Mouse (Mus musculus) testis, postnatal 10 days (tissue): ENCODE measurements at regions not wholly inside any gene's neighbourhood (a gene's known extent, or its start where the extent isn't known, plus 50 kb on each side); places are given as distances from the start of the nearest gene placed in this dataset.

ENCODE experiments used
- DNase-seq: peaks from one replicate; pipeline ENCODE4 v3.0.0; 2021; ENCODE audit warnings: low spot score

- DNase-seq, result no peak
Measured at GRCm38 (mm10) chr13:45213116-45213834, 134.8 kb downstream of the Gm9817 start.

DNA sequence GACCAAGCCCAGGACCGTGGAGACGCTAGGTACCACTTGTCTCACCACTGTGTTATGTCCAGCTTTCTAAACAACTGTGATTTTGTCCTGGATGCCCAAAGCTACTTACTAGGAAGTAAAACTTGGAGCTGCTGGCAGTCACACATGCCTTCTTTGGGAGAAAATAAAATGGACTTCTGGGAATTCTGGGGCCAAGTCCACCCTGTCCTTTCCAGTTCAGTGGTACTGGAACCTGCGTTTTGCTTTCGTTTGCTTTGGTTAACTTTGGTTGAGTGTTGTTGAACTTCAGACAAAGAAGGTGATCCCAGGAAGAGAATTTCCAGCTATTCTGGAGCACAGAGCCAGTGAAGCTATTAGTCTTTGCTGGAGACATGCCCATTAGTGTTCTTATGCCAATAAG, 139.8 kb downstream of the Gm9817 start:
- DNase-seq, result no peak

- no peak for DNase-seq
Measured at GRCm38 (mm10) chr13:45219671-45220070, 141.2 kb downstream of the Gm9817 start.

DNA sequence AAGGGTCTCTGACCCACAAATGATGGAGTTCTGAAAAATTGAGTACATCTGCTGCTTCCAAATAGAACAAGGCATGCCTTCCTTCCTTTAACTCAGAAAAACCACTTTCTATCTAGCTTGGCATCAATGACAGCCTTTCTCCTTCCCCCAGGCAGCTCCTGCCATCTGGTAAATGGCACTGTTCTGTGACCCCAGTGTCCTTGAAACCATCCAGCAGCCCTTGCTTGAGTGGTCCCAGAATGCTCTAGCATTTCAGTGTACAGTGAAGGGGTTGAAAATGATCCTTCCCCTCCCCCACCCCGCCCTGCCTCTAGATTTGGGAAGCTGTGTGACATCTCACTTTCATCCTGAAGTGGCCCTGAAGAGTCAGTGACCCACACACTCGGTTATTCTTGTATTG, 152.3 kb downstream of the Gm9817 start:
- no peak for DNase-seq

DNA sequence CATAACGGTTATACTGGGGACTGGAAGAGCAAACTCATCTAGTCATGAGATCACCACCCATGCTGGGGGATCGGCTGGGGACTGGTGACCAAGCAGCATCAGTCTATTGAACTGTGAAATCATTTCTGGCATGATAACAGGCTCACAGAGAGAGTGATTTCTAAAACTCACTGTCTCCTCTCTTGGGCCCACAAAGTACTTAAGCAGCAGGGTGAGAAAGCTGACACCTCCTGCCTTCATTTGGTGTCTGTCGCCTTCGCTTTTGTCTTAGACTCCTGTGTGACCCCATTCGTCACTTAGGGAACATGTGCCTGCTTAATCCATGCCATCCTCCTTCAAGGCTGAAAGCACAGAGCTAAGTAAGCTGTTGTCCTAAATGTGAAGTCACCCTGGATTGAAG, 154.3 kb upstream of the Mylip start:
- no peak for DNase-seq

DNA sequence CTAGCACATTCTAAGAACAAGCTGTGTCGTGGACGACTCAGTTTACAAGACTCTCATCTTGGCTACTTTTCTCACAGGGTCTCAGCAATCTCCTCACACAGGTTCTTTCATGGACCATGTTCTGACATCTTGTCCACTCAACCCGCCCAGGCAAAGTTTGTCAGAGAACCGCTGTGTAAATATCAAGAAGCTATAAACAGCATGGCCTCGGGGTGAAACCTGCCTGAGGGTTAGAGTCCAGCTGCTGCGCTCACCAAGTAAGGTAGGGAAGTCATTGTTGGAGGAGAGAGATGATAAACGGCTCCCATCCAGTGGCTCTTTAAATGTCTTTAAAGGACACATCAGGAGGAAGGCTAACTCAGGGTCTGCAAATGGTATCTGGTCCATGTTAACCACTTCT, 151.3 kb upstream of the Mylip start:
- no peak for DNase-seq

DNA sequence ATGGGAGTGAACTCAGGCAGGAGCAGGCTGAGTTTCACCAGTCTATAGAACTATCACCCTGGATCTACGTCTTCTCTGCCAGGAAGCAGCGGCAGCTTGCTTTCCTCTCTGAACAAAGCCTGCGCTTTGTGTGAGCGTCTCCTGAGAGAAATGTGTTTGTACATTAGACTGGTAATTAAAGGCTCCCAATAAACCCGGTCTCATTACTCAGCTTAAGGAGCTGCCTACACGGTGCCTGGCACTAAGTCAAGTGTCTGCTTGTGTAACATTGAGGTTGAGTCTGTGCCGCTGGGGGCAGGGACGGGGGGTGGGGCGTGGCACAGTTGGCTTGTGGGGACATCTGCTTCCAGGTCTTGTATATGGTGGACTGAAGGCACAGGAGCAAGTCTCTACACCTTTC, 150.4 kb upstream of the Mylip start:
- peak; percentile 42 for DNase-seq

DNA sequence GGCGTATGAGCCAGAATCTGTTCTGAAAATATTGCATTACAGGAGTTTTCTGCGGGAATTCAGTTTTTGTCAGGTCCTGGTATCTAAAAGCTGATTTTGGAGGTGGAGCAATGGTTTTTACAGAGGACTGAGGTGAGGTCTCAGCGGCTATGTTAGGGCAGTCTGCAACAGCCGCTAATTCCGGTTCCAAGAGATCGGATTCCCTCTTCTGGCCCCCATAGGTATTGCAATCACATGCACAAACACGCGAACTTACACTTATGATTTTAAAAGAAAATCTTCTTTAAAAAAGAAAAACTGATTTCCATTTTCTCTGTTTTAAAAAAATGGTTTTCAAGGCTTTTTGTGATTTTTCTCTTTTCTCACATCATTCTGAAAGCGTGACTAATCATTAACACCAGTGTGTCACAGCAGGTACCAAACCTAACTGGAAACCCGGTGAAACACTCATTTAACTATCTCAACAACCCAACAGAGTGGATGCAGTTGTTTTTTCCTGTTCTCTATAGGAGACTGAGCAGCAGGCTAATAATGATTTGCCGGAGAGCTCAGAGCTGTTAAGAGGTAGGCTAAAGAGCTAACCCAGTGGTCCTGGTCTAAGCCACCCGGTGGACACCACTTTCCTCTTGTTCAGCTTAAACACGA, 149.4 kb upstream of the Mylip start:
- no peak for DNase-seq

DNA sequence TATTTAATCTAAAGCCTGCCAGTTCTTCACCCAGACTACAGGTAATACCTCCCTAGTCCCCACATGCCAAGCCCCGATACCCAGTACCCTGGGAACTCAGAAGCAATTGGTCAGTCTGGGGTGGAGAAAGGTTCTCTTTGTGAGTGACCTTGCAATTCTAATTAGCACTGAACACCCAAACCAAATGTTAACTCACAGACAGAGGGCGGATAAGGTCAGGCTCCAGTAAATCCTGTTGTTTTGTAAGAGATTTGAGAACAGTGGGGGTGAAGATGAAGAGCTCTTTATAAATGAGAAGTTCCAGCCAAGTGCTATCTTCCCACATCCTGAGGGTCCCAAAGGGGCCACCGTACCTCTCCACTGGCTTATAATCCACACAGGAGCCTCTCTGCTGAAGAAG, 147.3 kb upstream of the Mylip start:
- DNase-seq, result no peak

GRCm38 (mm10) chr13:45242750-45243149, 146.8 kb upstream of the Mylip start:
- no peak for DNase-seq

GRCm38 (mm10) chr13:45245651-45246050, 143.9 kb upstream of the Mylip start:
- no peak for DNase-seq

DNA sequence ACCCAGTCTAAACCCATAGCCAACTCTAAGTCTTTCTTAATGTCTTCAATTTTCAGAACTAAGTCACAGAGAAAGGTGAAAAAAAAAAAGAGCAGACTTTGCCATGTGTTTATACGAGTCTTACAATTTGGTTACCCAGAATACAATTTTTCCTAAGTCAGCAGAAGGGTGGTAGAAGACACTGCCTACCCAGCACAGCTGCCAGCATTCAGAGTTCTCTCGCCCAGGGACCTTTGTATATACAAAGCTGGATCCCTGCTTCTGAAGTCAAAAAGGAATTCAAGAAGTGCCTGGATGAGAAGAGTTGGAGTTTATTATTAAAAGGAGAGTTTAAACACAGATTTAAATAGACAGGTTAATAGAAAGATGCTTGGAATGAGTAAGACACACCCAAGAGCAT, 143.2 kb upstream of the Mylip start:
- DNase-seq, result no peak

DNA sequence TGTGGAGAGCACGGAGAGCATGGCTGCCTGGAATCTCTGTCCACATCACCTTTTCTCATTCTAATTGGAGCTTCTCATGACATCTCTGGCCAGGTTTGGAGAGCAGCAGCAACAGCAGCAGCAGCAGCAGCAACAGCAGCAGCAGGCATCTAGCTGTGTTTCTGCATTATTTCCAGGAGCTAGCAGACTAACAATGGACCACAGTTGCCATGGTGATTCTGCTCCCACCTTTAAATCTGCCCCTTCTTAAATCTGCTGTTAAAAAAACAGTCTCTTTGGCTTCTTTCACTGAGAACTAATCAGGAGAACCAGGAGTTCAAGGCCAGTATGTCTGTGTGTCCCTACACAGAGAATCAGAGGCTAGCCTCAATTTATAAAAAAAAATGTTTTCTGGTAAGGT, 139.5 kb upstream of the Mylip start:
- DNase-seq, result no peak

GRCm38 (mm10) chr13:45251068-45251467, 138.5 kb upstream of the Mylip start:
- no peak for DNase-seq

DNA sequence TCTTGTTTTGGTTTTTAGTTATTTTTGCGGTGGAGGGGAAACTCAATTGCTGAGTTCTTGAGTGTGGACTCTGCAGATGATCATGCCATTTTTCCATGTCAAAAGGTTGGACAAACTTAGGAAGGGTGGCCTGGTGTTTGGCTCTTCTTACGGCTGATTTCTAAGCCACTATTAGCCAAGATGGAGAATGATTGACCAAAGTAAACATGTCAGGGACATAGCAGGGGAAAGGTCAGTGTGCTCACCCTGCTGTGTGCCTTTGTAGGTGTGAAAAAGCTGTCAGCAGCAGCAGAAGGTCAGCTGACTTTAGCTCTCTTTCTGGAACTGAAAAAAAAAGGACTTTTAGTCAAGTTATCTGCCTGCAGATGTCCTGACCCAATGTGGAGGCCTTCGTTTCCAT, 137.4 kb upstream of the Mylip start:
- no peak for DNase-seq

- DNase-seq, result no peak
Measured at GRCm38 (mm10) chr13:45253221-45253620, 136.3 kb upstream of the Mylip start.

DNA sequence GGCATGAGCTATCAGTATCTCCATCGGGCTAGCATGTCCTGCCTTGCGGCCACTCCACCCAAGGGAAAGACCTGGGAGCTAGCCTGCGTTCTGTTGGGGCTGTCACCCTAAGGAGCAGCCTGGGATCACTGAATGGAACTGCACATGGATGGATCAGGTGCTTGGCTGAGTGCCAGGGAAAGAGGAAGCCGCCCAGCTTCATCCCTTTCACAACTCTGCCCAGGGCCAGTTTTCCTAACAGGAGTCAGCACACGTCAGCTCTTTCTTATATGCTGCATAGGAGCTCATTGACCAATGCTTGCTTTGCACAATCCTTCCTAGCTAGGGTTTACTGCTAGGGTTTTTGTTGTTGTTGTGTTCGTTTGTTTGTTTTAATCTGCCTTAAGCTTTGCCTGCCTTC, 134.3 kb upstream of the Mylip start:
- no peak for DNase-seq

- DNase-seq, result no peak
Measured at GRCm38 (mm10) chr13:45262011-45262410, 127.5 kb upstream of the Mylip start.

GRCm38 (mm10) chr13:45266287-45267064, 123.1 kb upstream of the Mylip start:
- DNase-seq, result no peak

GRCm38 (mm10) chr13:45267446-45267845, 122.1 kb upstream of the Mylip start:
- DNase-seq, result no peak

DNA sequence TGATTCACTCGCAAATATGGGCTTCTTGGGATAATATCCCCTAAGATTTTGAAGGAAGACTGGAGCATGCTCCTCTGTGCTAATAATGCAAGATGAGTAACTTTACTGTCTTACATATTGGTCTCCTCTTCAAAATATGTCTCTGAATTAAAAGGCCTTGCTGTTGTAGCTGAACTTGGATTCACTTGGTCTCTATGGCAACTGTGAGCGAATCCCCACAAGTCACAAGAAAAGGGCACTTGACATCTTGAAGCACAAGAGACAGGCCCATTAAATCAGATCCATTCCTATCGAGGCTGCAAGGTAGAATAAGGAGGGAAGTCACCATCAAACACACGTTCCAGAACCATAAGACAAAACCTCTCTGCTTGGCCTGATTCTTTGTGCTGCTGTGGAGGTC, 121.6 kb upstream of the Mylip start:
- no peak for DNase-seq

DNA sequence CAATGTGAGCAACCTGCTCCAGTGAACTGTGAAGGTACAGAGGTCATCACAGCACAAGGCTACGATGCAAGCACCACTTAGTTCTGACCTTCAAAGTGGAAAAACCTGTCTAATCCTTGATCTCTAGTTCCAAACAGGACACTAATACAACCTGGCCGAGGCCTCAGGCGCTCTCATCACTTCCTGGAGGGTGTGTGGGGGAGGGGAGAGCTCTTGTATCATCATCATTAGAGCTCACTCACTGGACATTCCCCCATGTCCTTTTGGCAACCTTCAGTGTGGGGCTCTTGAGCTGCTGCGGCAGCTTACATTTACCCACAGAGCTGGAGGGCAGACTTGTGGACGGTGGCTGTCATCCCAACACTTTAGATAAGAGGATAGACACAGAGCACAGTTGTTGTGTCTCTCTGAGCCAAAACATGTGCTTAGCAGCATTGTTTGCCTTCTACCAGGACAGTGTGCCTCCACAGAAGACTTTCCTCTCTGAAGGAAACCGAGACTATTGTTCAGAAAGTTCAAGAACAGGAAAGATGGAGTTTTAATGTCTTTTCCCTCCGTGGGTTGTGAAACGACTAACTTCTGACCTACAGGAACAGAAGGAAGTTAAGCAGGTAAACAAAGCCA, 115.2 kb upstream of the Mylip start:
- no peak for DNase-seq

- no peak for DNase-seq
Measured at GRCm38 (mm10) chr13:45275391-45275790, 114.2 kb upstream of the Mylip start.
